Mouse (Mus musculus) right cerebral cortex, adult 18-20 months (tissue): ENCODE results near the gene Smyd3.
A peak's percentile ranks its signal among the peaks of the same experiment; 100 is the strongest.

ENCODE experiments used
- DNase-seq: peaks from one replicate; pipeline ENCODE4 v3.0.0; 2022; ENCODE audit warnings: mixed read lengths

The Smyd3 gene

GRCm38 (mm10) chr1:179003406-179004132 lies 514.3 kb downstream of the Smyd3 start:
- no peak for DNase-seq

GRCm38 (mm10) chr1:178999876-179000528 lies 517.8 kb downstream of the Smyd3 start:
- DNase-seq: no peak

GRCm38 (mm10) chr1:178997870-178998269 lies 520.0 kb downstream of the Smyd3 start:
- DNase-seq: no peak

- DNase-seq: no peak
Observed at GRCm38 (mm10) chr1:178994263-178994662, 523.6 kb downstream of the Smyd3 start.

- no peak for DNase-seq
Observed at GRCm38 (mm10) chr1:178992503-178992902, 525.3 kb downstream of the Smyd3 start.

GRCm38 (mm10) chr1:178991470-178991869 lies 526.4 kb downstream of the Smyd3 start:
- DNase-seq: no peak

GRCm38 (mm10) chr1:178991045-178991444 lies 526.8 kb downstream of the Smyd3 start:
- DNase-seq: no peak

GRCm38 (mm10) chr1:178989485-178989884 lies 528.4 kb downstream of the Smyd3 start:
- DNase-seq: no peak

- no peak for DNase-seq
Observed at GRCm38 (mm10) chr1:178988176-178988575, 529.7 kb downstream of the Smyd3 start.

- DNase-seq: no peak
Observed at GRCm38 (mm10) chr1:178981641-178982040, 536.2 kb downstream of the Smyd3 start.

- no peak for DNase-seq
Observed at GRCm38 (mm10) chr1:178980185-178980584, 537.7 kb downstream of the Smyd3 start.

GRCm38 (mm10) chr1:178978617-178979245 lies 539.1 kb downstream of the Smyd3 start:
- DNase-seq: no peak

GRCm38 (mm10) chr1:178972055-178972454 lies 545.8 kb downstream of the Smyd3 start:
- no peak for DNase-seq

GRCm38 (mm10) chr1:178961661-178962060 lies 556.2 kb downstream of the Smyd3 start:
- DNase-seq: no peak

GRCm38 (mm10) chr1:178960015-178960559 lies 557.8 kb downstream of the Smyd3 start:
- peak; percentile 71 for DNase-seq

- no peak for DNase-seq
Observed at GRCm38 (mm10) chr1:178958641-178959040, 559.2 kb downstream of the Smyd3 start.

- DNase-seq: no peak
Observed at GRCm38 (mm10) chr1:178952910-178953309, 564.9 kb downstream of the Smyd3 start.

- DNase-seq: no peak
Observed at GRCm38 (mm10) chr1:178942251-178942963, 575.4 kb downstream of the Smyd3 start.

GRCm38 (mm10) chr1:178940353-178940752 lies 577.5 kb downstream of the Smyd3 start:
- DNase-seq: no peak

GRCm38 (mm10) chr1:178936976-178937375 lies 580.9 kb downstream of the Smyd3 start:
- DNase-seq: no peak

GRCm38 (mm10) chr1:178936457-178936856 lies 581.4 kb downstream of the Smyd3 start:
- no peak for DNase-seq

GRCm38 (mm10) chr1:178933953-178934637 lies 583.7 kb downstream of the Smyd3 start:
- DNase-seq: no peak
